Mouse (Mus musculus) bone marrow macrophage, adult 2 months (primary cell): ENCODE measurements at regions not wholly inside any gene's neighbourhood (a gene's known extent, or its start where the extent isn't known, plus 50 kb on each side); places are given as distances from the start of the nearest gene placed in this dataset.

Source experiments
- CTCF ChIP-seq: IDR thresholded peaks from 2 replicates; pipeline ENCODE4 v1.5.1; 2012; ENCODE audit warnings: low read depth, mild to moderate bottlenecking, low read length, moderate library complexity
- POLR2A ChIP-seq: IDR thresholded peaks from 2 replicates; pipeline ENCODE4 v1.6.1; 2012; ENCODE audit warnings: mild to moderate bottlenecking, low read depth, low read length, borderline replicate concordance

DNA sequence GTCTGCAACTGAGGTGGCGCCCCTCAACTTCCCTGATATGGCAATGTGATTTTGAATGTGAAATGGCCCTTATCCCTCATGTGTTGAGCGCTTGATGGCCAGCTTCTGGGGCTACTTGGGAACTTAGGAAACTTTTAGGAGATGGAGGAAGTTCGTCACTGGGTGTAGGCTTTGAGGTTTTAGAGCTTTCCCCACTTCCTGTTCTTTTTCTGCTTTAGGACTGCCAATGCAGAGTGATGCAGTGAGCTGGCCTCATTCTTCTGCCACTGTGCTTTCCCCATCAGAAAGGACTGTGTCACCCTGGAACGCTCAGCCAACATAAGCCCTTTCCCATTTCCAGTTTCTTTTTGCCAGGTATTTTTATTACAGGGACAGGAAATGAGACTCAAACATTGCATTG lies 428.6 kb upstream of the Npsr1 start:
- TF ChIP-seq CTCF (no peak), POLR2A (no peak)
